Mouse (Mus musculus): ENCODE measurements around the gene Timm8a2.

GRCm38 (mm10) chr14:122034451-122034850 is at the start of gene Timm8a2:
- TF ChIP-seq CTCF (IDR thresholded peaks at IDR 0.05; ENCODE audit: borderline replicate concordance, extremely low read depth, insufficient read depth, insufficient read length) (no peak), POLR2A (IDR thresholded peaks at IDR 0.05; ENCODE audit: borderline replicate concordance, extremely low read depth, insufficient read depth, insufficient read length, poor library complexity, severe bottlenecking) (no peak)

All from brain, embryonic 14.5 days (tissue).